Mouse (Mus musculus) neural tube, embryonic 14.5 days (tissue): ENCODE data around the gene Gm28374. TPM values are rescaled to one million over a fixed set of nuclear protein-coding genes. Genes with fewer than 3 reads are reported as not detected.
A peak's percentile ranks its signal among the peaks of the same experiment; 100 is the strongest.
"Not testable (repeated sequence)": the region's sequence is repeated elsewhere in the genome, so short reads cannot be mapped to it uniquely, and the experiment has no call there.

Experiments
- ATAC-seq: fragments of 200-750 bp; cut with Nextera tagmentation; 2 replicates; pipeline ENCODE4 v1.8.0; 2017; ENCODE audit warnings: low read depth, mild to moderate bottlenecking, moderate TSS enrichment, moderate library complexity
- H3K27ac ChIP-seq: fragments of 300-500 bp; sonication (generic); 2 replicates; pipeline ENCODE4 v1.5.1; 2014; ENCODE audit warnings: low read depth, mild to moderate bottlenecking, control low read depth, low read length, moderate library complexity, mixed read lengths
- H3K27me3 ChIP-seq: fragments of 300-500 bp; sonication (generic); 2 replicates; pipeline ENCODE4 v1.6.1; 2014; ENCODE audit warnings: low read length; ENCODE audit not compliant: control insufficient read depth, insufficient read depth
- H3K36me3 ChIP-seq: fragments of 300-500 bp; sonication (generic); 2 replicates; pipeline ENCODE4 v1.6.1; 2014; ENCODE audit warnings: low read length, mixed read lengths; ENCODE audit not compliant: control insufficient read depth, insufficient read depth
- H3K4me1 ChIP-seq: fragments of 300-500 bp; sonication (generic); 2 replicates; pipeline ENCODE4 v1.6.1; 2014; ENCODE audit warnings: low read length; ENCODE audit not compliant: control insufficient read depth, insufficient read depth
- H3K4me2 ChIP-seq: fragments of 300-500 bp; sonication (generic); 2 replicates; pipeline ENCODE4 v1.6.1; 2014; ENCODE audit warnings: mild to moderate bottlenecking, low read depth, low read length, control low read depth
- H3K4me3 ChIP-seq: fragments of 300-500 bp; sonication (generic); 2 replicates; pipeline ENCODE4 v1.5.1; 2014; ENCODE audit warnings: low read depth, low read length, control low read depth, mixed read lengths
- H3K9ac ChIP-seq: fragments of 300-500 bp; sonication (generic); replicated peaks from 2 replicates; pipeline ENCODE4 v1.6.1; 2014; ENCODE audit warnings: low read depth, mild to moderate bottlenecking, control low read depth, low read length, mixed read lengths
- H3K9me3 ChIP-seq: fragments of 300-500 bp; sonication (generic); 2 replicates; pipeline ENCODE4 v1.6.1; 2016; ENCODE audit warnings: low read length; ENCODE audit not compliant: control insufficient read depth
- WGBS: fragments of 180-500 bp; shearing (Covaris S2); extraction: QIAGEN DNeasy Blood & Tissue Kit; methylation state at CpG from one replicate; pipeline ENCODE4 v1.1.7; 2014; 5-methylcytosine and 5-hydroxymethylcytosine counted together
- polyA plus RNA-seq: library from polyadenylated mRNA; unstranded; fragments of >200 nt; fragmentation: Nextera tagmentation; extraction: Ambion mirVana; gene quantifications from 2 replicates; pipeline ENCODE4 v1.2.1, GENCODE M21; 2014

Gm28374 gene
- polyA plus RNA-seq, 1 experiment from 2014 or later = 1.2 TPM

DNA sequence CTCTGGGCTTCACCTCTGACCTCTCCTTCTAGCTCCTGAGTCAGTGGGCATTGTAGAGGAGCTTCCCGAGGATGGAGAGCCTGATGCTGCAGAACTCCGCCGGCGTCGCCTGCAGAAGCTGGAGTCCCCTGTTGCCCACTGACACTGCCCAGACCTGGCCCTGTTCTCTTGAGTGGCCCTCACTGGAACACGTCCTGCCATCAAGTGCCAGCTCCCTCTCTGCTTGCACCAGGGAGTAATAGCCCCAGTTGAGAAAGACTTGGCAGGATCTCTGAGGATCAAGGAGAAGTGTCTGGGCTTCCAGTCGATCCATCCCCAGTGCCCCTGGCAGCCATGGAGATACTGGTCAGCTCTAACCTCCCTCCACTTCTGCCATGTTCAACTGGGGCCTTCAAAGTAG is 29.5 kb downstream of the Gm28374 start:
- WGBS = 84% methylated on average over 7 of the region's 7 CpGs
- H3K9ac ChIP-seq = no peak overlapping the region
- no peaks in the 10 kb centered on the region for H3K27me3 ChIP-seq
- no peak for ATAC-seq
- H3K4me1 ChIP-seq = peaks cover 18% of the 10 kb centered on the region
- H3K36me3 ChIP-seq = peaks cover 68% of the 10 kb centered on the region
- no peaks in the 10 kb centered on the region for H3K9me3 ChIP-seq
- no peak overlapping the region for H3K27ac ChIP-seq
- no peak overlapping the region for H3K4me3 ChIP-seq
- no peak overlapping the region for H3K4me2 ChIP-seq

DNA sequence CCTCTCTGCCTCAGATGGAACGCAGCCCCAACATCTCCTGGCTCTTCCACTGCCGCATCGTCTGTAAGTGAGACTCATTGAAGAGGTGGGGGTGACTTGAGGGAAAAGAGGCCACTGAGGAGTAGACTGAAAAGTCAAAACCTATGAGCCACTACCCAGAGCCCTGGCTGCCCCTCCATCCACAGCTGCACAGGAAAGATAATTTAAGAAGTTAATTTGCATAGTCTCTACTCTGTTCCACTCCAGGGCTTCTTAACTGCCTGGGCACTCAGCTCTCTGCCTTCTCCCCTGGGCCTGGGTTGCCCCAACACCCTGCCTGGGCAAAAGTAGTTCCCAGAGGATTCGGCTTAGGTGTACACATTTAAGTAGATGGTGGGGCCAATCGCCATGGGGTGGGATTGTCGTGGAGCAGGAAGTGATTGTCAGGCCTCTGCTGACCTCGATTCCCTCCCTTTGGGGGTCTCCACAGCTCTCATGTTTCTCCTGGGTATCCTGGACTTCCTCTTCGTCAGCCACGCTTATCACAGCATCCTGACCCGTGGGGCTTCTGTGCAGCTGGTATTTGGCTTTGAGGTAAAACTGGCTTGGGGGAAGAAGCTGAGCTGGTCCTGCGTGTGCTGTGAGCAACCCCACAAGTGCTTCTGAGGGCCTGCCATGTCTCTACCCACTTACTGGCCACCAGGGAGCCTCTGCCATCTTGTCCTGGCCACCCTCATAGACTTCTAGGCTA is 33.2 kb downstream of the Gm28374 start:
- no peaks in the 10 kb centered on the region for H3K27me3 ChIP-seq
- H3K4me3 ChIP-seq = no peak overlapping the region; the same call in 1 of the 2 replicates
- H3K9ac ChIP-seq = no peak overlapping the region; the same call in 1 of the 2 replicates
- H3K9me3 ChIP-seq = no peaks in the 10 kb centered on the region
- H3K4me1 ChIP-seq = peaks cover 18% of the 10 kb centered on the region
- no peak overlapping the region for H3K27ac ChIP-seq
- peaks cover 56% of the 10 kb centered on the region for H3K36me3 ChIP-seq
- ATAC-seq = no peak
- no peak overlapping the region for H3K4me2 ChIP-seq
- 90% methylated on average over 11 of the region's 11 CpGs for WGBS

DNA sequence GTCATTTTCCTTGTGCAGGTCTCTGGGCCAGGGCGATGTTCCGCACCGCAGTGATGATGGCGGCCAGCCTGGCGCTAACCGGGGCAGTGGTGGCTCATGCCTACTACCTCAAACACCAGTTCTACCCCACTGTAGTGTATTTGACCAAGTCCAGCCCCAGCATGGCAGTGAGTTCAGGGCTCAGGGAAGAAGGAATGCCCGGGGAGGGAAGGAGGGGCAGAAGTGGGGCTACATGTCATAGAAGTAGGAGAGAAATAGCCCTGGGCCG is 34.2 kb downstream of the Gm28374 start:
- H3K4me3 ChIP-seq = peak overlapping the region; percentile 84
- peak overlapping the region; percentile 70 for H3K4me2 ChIP-seq
- no peak for ATAC-seq
- H3K27me3 ChIP-seq = no peaks in the 10 kb centered on the region
- WGBS = 86% methylated on average over 8 of the region's 8 CpGs
- H3K27ac ChIP-seq = no peak overlapping the region
- H3K4me1 ChIP-seq = peaks cover 18% of the 10 kb centered on the region
- H3K9ac ChIP-seq = peak overlapping the region; percentile 90; the same call in 1 of the 2 replicates
- peaks cover 46% of the 10 kb centered on the region for H3K36me3 ChIP-seq
- H3K9me3 ChIP-seq = no peaks in the 10 kb centered on the region

DNA sequence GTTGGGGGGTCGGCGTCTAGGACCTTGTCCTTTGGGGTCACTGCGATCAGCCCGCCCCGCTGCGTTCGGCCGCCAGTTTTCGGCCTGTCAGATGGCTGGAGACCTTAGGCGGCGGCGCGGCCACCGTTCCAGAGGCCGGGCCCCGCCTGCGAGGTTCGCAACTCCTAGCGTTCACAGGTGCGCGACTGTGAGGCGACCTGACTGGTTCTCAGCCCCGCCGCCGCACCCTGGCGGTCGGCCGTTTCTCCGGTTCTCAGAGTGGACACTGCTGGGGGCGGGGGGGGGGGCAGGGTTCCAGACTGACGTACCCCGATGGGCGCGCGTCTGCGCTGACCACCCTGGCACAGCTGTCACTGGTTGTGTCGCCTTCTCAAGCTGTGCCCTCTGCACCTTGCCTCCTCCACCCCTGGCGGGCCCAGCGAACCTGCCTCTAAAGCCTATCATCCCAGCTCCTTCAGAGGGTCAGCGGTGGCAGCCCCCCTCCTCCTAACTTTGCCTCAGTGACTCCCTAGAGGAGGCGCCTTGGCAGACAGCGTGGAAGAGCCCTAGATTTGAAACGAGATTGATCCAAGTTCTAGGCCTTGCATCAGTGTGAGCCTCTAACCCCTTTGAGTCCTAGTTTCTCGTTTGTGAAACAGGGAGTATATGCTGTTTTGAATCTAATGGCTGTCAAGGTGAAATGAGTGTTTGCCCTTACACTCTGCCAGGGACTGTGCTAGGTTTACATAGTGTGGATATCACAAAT is 34.7 kb downstream of the Gm28374 start:
- 2% methylated on average over 44 of the region's 44 CpGs for WGBS
- Histone ChIP-seq H3K9ac (peak overlapping the region; percentile 90), H3K27me3 (no peaks in the 10 kb centered on the region), H3K4me2 (peak overlapping the region; percentile 70), H3K9me3 (no peaks in the 10 kb centered on the region), H3K4me1 (peaks cover 18% of the 10 kb centered on the region), H3K4me3 (peak overlapping the region; percentile 84), H3K27ac (peak overlapping the region; percentile 100), H3K36me3 (peaks cover 41% of the 10 kb centered on the region)
- ATAC-seq = peak; percentile 8

DNA sequence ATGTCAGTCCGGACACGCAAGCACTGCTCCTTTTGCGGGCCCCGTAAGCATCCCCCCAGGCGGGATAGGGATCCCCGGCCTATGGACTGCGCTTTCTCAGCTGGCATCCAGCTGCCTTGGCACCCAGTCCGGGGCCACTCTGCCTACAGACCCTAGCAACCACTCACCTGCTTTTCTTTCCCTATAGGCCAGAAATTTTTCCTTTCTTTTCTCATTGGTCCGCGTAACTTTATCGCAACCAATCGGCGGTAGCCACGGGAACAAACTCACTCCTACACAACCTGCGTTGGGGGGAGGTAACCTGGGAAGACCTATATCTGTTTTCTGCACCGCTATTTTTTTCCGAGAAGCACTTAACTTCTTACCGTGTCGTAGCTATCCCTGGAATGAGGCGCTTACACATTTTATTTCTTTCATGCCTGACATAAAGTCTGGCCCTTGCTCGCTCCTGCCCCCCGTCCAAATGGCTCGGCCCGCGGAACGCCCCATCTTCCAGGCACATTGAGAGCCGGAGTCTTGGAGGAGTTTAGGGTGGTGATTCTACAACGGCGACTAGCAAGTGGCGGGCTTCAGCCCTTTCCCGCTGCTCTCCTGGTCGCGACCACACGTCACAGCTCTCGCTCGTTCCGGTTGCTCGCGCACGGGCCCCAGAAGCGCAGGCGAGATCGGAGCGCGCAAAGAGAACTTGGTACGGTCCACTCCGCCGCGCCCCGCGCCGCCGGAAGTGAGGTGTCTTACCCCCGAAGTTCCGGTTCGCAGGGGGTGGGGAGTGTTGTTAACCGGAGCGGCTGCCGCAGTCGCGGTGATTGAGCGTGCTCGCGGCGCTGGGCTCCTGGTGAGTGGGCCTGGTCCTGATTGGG is 35.5 kb downstream of the Gm28374 start, which contains the start of gene Syvn1:
Gene Syvn1, plus strand, starts transcription at position 283 of the 860 bp plus-strand sequence.
- Histone ChIP-seq H3K4me3 (peak within 1 kb of the TSS; percentile 84), H3K4me2 (peak within 1 kb of the TSS; percentile 70), H3K27ac (peak within 1 kb of the TSS; percentile 100), H3K4me1 (peaks cover 18% of the 10 kb centered on the region), H3K9ac (peak within 1 kb of the TSS; percentile 90), H3K9me3 (no peaks in the 10 kb centered on the region), H3K36me3 (peaks cover 33% of the 10 kb centered on the region), H3K27me3 (no peaks in the 10 kb centered on the region)
- under 1% methylated on average over 55 of the region's 65 CpGs for WGBS
- ATAC-seq = peak; percentile 92

DNA sequence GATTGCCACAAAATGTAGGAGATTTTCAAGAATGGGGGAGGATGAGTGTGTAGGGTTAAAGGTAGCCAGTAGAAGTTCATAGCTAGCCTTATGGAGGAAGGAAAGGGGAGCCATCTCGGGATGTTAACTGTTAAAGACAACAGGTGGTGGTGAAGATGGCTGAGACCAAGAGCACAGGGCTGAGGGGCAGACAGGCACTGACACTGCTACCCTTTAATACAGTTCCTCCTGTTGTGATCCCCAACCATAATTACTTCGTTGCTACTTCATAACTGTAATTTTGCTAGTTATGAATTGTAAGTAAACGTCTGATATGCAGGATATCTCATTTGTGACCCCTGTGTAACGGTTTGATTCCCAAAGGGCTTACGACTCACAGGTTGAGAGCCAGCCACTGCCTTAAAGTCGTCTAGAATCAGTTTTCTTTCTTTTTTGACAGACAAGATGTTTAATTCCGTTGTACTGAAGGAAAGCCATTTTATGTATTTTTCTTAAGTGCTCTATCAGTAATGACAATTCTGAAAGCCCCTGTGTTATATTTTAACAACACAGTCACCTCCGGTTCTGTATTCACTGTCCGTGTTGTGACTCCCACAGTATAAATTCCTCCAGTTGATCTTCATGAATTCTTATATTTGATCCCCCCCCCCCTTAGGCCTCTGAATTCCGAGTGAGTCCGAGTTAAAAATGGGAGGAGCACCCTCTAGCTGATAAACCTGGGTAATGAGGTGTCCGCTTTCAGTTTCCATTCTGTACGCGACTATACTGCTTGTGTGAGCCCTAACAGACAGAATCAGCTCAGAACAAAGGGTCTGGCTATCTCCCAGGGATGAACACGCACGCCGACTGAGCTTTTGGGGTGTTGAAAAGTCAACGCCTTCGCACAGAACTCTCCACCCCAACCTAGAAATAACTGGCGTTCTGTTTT is 36.4 kb downstream of the Gm28374 start:
- Histone ChIP-seq H3K4me3 (peak overlapping the region; percentile 84), H3K36me3 (peaks cover 24% of the 10 kb centered on the region), H3K9me3 (no peaks in the 10 kb centered on the region), H3K4me1 (peaks cover 18% of the 10 kb centered on the region), H3K9ac (peak overlapping the region; percentile 90), H3K27ac (peak overlapping the region; percentile 100), H3K4me2 (peak overlapping the region; percentile 70), H3K27me3 (no peaks in the 10 kb centered on the region)
- WGBS = 20% methylated on average over 20 of the region's 20 CpGs
- peak; percentile 42 for ATAC-seq

DNA sequence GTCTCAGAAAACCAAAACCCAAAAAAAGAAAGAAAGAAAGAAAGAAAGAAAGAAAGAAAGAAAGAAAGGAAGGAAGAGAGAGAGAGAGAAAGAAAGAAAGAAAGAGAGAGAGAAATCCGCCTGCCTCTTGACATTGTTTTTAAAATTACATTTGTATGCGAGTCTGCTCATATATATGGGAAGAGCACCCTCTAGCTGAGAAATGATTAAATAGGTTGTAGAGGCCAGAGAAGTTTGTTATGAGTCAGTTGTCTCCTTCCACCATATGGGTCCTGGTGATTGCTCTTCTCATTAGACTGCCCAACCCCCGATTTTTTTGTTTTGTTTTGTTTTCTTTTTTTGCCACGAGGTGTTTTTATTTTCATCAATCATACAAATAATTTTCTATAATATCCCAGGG is 38.0 kb downstream of the Gm28374 start:
- not testable (repeated sequence) for ATAC-seq, H3K27me3 ChIP-seq, H3K27ac ChIP-seq, H3K4me2 ChIP-seq, H3K4me3 ChIP-seq, H3K9me3 ChIP-seq, H3K9ac ChIP-seq, H3K36me3 ChIP-seq
- H3K4me1 ChIP-seq = peaks cover 18% of the 10 kb centered on the region
- 75% methylated on average over 4 of the region's 4 CpGs for WGBS

DNA sequence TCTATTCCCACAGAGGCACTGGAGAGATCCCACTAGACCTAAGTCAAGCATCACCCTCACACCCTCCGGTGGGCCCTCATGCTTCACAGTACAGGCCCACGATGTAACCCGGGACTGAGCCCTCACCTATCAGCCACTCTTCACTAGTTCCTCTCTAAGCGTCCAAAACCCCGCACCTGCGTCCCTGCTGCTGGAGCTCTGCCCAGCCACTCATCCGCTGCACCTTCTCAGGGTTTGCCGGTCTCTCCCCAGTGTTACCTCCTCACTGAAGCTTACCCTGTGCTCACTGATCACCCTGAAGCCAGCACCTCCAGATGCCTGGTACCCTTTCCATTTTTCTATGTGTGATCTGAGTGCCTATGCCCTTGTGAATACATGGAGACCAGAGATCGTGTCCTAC is 39.8 kb downstream of the Gm28374 start:
- Histone ChIP-seq H3K27ac (no peak overlapping the region), H3K9me3 (no peaks in the 10 kb centered on the region), H3K36me3 (no peaks in the 10 kb centered on the region), H3K4me3 (no peak overlapping the region), H3K4me1 (0 out of 2 replicates have a peak, but pooled peaks cover 7% of the 10 kb centered on the region), H3K9ac (no peak overlapping the region), H3K4me2 (no peak overlapping the region), H3K27me3 (no peaks in the 10 kb centered on the region)
- no peak for ATAC-seq
- 76% methylated on average over 9 of the region's 9 CpGs for WGBS
